Mouse (Mus musculus) mesoderm, embryonic 11.5 days (tissue): ENCODE data around the gene Apoc1.

Experiments used
- DNase-seq: peaks from one replicate; pipeline ENCODE4 v3.0.0-alpha.2; 2012; ENCODE audit warnings: low read depth, low spot score

Apoc1 gene

DNA sequence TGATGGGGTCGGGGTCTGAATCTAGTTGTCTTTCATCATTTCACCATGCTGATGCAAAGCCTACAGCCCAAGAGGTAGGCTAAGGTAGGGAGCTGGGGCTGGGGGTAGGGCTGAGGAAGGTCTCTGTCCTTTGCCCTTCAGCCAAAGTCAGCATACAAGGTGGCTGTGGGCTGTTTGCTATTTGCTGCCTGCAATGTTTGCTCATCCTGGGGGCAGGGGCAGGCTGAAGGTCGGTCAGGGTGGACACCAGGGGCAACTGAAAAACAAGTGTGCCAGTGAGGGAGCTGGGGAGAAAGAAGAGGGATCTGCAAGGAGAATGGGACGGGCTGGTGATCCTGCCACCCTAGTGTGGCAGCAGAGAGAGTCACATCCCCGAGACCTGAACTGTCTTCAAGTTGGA lies 7.1 kb downstream of the Apoc1 start:
- no peak for DNase-seq

DNA sequence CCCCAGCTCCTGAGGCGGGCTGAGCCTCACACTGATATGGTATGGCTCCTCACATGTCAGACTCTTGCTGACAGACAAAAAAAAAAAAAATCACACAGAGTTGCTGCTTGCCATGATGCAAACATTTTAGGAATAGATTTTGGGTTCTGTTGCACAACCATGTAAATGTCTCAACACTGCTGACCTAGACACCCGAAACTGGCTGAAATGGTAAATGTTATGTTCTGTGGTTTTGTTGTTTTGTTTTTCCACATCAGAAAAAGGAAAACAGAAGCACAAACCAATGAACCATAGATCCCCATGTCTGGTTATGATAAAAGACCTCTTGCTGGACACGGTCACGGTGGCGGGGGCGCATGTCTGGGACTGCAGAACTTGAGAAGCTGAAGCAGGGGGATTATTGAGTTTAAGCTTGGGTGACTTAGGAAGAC lies 8.7 kb downstream of the Apoc1 start:
- DNase-seq = no peak

DNA sequence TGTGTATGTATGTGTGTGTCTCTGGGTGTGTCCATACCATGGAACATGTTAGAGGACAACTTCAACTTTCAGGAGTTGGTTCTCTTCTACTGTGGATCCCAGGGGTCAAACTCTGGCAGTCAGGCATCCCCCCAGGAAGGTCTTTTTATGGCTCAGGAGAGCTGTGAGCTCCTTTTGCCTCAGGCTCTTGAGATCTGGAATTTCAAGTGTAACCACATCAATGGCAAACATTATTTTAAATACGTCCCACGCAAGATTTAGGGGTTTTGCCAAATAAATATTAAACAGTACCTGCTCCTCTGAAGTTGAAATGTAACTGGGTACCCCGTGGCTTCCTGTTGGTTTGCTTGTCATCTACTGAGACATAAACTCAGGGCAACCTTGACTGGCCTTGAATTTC lies 9.5 kb downstream of the Apoc1 start:
- no peak for DNase-seq

DNA sequence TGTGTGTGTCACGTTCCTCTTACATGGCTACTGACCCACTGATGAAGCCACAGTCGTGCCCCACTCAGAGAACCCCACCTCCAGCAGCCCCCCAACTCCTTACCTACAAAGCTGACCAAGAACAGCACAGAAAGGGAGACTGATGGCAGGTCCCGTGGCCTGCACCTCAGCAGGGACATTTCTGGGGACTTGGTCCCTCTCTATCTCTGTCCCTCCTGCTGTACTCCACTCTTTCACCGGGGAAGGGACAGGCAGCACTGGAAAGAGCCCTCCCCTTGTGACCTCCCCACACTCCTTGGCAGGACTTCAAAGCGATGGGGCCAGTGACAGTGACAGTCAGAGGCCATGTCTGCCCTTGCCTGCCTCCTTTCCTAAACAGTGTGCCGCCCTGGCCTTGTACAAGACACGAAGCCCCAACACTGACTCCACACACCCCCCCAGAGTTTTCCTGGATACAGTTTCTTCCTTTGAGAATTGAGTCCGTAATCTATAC lies 11.2 kb downstream of the Apoc1 start, which contains the start of the genes Gm44805 and Apoc4:
TSS of gene Gm44805 (minus strand) at position 222 of the 493 bp plus-strand sequence.
TSS of gene Apoc4 (minus strand) at position 278 of the 493 bp plus-strand sequence.
- DNase-seq = no peak

DNA sequence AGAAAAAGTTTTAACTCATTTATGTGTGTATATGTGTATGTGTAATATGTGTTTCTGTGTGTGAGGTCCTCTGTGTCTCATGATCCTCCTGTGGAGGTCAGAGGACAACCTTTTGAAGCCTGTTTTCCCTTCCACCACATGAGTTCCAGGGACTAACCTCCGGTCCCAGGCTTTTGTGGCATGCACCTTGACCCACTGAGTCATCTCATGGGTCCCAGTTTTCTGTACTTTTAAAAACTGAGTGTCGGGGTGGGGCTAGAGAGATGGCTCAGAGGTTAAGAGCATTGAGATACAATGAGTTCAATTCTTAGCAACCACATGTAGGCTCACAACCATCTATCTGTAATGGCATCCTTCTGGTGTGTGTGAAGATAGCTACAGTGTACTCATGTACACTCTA lies 11.8 kb downstream of the Apoc1 start:
- DNase-seq = no peak

DNA sequence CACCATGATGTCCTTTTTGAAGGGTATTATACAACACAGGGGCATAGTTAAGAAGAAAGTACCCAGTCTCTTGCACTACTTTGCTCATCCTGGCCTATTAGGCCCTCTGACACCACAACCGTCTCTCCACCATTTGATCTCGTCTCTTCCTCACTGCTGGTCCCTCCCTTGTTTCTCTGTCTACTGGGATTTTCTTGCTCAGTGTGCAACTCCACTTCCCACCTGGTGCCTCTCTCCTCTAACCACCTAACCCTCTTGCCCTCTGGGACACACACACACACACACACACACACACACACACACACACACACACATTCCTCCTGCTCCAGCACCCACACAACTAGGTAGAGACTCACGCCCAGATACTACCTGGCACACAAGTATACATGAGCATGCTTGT lies 13.6 kb downstream of the Apoc1 start:
- no peak for DNase-seq

DNA sequence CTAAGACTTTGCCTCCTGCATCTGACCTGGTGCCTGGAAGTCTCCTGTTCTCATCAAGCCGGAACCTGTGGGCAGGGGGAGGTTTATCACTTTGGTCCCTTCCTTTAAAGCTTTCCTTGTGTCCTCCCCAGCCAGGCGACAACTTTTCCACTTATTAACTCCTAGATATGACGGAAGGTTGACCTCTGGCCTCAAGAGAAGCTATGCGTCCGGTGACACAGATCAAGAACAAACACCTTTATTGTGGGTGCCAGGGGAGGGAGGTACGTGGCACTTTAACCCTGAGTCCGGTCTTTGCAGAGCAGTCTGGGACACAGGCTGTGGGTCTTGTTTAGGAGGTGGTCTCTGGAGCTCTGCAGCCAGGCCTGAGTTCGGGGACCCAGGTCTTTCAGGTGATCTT lies 14.6 kb downstream of the Apoc1 start, which contains the start of gene Apoc2:
TSS of gene Apoc2 (minus strand) at position 70 of the 400 bp plus-strand sequence.
- DNase-seq = no peak

DNA sequence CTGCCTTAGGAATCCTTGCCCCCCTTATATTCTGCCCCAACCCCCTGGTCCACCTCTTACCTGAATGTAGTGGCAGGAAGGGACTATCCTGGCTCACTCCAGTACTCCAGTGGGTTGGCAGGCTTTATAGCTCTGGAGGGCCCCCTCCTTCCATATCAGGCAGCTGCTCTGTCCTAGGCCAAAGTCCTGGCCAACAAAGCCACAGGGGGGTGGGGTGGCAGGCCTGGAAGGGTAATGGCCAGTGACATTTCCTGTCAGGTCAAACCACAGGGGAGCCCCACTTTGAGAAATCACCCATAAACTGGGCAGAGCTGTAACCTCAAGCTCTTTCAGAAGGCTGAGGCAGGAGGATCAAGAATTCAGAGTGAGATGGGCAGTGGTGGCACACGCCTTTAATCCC lies 15.8 kb downstream of the Apoc1 start:
- no peak for DNase-seq

DNA sequence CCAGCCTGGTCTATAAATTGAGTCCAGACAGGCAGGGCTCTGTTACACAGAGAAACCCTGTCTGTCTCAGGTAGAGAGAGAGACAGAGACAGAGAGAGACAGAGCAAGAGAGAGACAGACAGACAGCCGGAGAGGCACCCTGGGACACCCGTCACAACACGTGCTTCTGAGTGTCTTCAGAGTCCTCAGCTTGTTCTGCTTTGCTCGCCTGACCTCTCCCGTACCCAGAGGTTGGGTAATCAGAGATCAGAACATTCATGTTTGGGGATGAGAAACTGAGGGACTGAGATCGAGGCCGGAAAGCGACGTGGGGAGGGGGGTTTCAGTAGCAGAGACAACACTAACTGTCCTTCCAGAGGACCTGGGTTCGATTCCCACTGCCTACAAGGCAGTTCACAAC lies 16.6 kb downstream of the Apoc1 start:
- DNase-seq = no peak

DNA sequence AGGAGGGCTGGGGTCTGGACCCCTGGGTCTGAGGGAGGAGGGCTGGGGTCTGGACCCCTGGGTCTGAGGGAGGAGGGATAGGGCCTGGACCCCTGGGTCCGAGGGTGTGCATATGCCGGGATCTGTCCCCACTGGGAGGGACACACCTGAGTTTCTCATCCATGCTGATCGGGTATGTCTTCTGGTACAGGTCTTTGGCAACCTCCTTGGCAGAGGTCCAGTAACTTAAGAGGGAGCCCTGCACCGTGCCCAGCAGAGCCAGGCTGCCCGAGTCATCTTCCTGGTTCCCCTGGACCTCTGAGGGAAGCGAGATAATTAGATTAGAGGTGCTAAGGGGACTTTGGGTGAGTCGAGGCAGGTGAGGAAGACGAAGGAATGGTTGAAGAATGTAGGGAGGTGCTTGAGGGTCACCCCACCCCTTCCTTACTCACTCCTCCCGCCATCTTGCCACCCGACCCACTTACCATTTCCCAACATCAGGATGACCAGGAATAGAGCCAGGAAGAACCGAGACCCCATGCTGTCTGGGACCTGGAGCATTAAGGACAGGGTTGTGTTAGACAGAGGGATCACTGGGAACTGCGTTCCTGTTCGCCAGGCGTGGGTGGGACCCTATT lies 19.3 kb downstream of the Apoc1 start:
- no peak for DNase-seq

DNA sequence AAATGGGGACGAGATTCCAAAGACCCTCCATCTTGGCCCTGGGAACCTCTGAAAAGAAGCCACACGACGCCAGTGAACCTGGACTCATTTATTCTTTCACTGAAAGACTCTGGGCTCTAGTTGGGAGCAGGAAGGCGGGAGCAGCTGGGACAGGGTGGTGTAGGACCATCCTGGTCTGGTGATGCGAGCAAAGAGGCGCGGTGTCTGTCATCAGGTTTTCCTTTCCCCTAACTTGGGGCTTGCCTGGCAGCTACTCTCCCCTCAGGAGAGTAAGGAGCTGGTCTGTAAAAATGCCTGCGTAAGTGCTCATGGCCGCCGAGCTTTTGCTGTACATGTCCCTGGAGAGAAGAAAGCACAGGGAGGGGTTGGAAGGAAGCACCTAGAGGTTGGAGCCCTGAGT lies 20.9 kb downstream of the Apoc1 start:
- DNase-seq = no peak

DNA sequence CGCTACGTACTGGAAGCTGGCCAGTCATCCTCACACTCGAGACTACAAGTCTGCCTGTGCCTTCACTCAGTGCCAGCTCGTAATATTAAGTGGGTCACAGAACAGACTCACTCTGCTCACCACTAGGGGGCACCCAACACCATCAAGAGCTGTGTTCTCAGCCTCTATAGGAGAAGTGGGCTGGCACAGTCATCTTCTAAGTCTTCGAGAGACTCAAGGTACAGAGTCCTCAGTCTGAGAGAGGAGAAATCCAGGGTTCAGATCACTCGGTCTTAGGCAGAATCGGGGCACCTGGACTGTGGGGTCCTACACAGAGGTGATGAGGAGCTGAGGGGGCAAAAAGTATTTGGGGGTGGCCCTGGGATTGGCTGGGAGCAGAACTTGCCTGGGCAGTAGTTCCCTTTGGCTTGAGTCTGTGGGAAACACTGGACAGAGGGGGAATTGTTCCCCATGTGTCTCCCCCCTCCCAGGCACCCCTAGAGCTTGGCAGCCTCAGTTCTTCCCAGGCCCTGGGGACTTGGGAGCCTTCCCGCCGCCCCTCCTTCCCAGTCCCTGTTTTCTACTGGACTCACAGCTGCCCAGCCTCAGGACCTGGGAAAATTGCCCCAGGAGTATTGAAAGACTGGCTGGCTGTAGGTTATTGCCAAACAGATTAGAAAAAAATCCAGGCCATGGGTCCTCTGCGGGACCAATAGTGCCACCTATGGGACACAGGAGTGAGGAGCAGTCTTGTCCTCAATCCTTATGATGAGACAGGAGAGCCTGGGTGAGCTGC lies 23.3 kb downstream of the Apoc1 start:
- peak; percentile 93 for DNase-seq

DNA sequence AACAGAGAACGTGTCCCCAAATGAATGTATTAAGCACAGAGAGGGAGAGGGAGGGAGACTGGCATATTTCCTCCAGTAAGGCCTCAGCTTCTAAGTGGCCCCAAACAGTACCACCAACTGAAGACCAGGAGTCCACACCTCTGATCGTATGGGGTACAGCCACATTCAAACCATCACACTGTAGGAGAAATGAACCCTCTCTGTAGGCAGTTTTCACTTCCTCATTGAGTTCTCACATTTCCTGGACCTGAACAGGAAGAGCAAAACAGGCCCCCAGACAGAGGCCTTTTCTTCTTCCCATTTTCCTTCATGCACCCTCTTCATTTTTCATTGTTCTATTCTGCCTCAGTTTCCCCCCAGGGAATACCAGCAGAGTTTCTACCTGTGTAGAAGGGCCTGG lies 25.0 kb downstream of the Apoc1 start:
- DNase-seq = no peak

DNA sequence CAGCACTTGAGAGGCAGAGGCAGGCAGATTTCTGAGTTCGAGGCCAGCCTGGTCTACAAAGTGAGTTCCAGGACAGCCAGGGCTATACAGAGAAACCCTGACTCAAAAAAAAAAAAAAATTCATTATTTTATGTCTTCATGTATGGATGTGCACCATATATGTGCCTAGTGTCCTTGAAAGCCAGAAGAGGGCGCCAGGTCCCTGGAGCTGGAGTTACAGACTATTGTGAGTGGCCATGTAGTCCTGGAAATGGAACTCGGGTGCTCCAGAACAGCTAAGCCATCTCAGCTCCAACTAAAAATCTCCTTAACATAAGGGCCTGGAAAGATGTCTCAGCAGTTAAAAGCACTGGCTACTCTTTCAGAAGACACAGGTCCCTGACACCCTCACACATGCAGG lies 25.7 kb downstream of the Apoc1 start:
- DNase-seq = no peak

DNA sequence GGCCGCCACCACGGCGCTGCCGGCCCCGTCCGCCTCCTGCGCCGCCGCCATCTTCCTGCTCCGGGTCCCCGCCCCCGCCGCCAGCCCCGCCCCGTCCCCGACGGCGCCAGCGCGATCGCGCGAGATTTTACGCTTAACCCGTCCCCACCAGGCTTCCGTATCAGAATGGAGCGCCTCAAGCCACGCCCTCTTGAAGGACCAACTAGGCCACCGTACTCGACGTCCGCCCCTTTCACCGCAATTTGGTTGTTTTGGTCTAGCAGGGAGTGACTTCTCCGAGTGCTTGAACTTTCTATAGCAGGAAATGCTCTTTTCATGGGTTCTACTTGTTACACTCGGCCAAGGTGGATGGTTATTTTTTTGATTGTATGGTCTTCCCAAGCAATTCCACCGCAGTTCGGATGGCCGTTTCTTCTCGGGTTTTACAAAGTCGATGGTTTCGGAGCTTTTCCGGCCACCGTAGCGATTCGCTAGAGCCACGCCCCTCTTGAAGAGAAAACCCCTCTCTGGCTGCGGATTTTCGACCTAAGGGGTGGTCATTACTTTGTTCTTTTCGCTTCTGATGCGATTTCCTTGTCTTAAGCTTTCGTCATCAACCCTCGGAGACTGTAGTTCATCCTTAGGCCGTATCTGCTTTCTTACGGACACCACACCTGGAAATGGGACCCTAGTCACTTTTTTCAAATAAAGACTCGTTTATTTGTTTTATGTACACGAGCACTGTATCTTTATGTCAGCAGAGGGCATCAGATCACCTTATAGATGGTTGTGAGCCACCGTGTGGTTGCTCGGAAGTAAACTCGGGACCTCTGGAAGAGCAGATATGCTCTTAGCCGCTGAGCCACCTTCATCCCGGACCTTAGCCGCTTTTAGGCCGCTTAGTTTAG lies 27.3 kb downstream of the Apoc1 start, which contains the start of gene Clptm1:
TSS of gene Clptm1 (minus strand) at position 79 of the 887 bp plus-strand sequence.
- peak; percentile 98 for DNase-seq

DNA sequence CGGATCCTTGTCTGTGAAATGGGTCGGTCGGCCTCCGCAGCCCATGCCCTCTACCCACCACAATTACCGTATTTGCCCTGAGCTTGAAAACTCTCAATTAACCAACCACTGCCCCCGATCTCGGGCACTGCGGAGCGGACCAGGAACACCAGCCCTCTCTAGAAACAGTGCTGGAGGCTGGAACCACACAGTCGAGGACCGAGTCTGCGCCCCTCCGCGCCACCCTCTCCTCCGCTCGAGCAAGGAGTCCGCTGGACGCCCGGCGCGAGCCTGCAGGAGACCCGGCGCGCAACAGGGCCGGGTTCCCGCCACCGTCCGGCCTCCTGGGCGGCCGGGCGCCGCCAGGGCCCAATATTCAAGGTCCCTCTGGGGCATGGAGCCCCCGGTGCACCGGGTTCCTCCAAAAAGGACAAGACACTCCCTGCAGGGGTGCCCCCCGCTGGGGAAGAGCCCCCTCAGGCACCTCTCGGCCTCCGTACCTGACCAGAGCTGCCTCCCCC lies 28.0 kb downstream of the Apoc1 start:
- DNase-seq = no peak

DNA sequence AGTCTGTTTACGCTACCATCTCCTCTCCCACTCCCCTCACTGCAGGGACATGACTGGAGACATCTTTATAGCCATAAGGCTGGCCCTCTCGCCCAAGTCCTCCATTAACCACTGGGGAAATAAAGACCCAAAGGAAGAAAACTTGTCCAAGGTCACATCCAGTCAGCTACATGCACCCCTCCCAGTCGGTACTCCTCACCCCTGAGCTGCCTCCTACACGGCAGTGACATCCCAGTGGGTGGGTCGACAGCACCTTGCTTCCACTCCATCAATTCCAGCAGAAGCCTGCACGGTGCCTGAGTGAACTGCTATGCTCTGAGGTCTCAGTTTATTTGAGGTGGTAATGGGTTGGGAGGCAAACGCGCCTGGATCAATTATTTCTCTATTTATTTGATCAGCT lies 28.5 kb downstream of the Apoc1 start:
- no peak for DNase-seq

DNA sequence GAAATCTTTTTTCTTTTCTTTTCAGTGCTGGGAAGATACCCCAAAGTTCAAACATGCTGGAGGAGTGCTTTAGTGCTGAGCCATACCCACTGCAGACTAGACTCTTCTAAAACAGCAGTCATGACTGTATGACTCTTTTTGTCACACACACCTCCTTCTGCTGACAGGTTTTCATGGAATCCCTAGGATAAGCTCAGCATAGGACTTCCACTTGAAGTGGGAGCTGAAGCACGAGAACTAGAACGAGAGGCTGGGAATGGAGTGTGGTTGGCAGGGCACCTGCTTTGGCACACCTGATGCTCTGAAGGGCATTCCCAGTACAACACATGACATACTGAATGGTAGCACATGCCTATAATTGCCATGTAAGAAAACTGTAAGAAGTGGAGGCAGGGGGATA lies 39.8 kb downstream of the Apoc1 start:
- DNase-seq = no peak

DNA sequence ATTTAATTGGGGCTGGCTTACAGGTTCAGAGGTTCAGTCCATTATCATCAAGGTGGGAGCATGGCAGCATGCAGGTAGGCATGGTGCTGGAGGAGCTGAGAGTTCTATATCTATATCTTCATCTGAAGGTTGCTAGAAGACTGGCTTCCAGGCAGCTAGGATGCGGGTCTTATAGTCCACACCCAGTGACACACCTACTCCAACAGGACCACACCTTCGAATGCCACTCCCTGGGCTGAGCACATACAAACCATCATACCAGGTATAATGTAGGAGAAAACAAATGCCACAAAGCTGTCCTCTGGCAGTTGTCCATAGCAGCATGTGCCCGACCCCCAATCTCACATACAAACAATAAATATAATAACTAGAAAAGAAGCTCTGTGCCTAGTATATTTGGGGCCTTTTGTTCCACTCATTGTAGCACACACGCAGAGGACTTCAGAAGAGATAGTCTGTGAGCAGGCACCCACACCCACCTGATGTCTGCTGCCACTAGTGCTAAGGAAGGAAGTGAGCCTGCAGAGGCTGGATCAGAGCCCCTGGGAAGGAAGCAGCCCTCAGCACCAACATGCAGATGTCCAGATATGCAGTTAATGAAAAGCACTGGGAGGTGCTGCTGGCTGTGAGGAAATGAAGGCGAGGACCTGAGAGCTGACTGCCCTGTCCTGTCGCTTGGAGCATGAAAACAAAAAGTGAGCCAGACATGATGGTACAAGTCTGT lies 41.2 kb downstream of the Apoc1 start:
- DNase-seq = no peak

DNA sequence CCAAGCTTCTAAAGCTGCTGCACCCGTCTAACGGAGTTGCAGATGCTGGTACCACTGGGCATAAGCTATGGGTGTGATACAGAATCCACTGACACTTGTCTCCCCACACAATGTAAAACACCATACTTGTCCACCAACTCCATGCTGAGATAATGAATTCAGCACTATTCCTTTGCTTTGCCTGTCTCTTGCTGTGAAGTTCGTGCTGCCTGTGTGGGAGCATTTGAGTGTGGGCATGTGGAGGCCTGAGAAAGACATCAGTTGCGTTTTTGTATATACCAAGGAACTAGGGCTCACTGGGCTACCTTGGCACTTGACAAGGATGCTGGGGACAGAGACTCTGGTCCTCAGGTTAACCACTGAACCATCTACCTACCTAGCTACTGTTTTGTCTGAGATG lies 51.2 kb downstream of the Apoc1 start:
- DNase-seq = no peak
